Mouse (Mus musculus) cortical plate, adult 2 months (tissue): ENCODE results near the gene E130114P18Rik. TPM values are rescaled to one million over a fixed set of nuclear protein-coding genes. Genes with fewer than 3 reads are reported as not detected.
A peak's percentile ranks its signal among the peaks of the same experiment; 100 is the strongest.

Experiments used
- H3K27ac ChIP-seq: fragments of 200-500 bp; 2 replicates; pipeline ENCODE4 v1.5.1; 2012; ENCODE audit warnings: low read length, control low read depth, inconsistent platforms; ENCODE audit not compliant: insufficient read depth
- H3K4me1 ChIP-seq: fragments of 200-500 bp; 2 replicates; pipeline ENCODE4 v1.6.1; 2011; ENCODE audit warnings: low read length; ENCODE audit not compliant: control insufficient read depth, insufficient read depth
- H3K4me3 ChIP-seq: fragments of 200-500 bp; 2 replicates; pipeline ENCODE4 v1.5.1; 2011; ENCODE audit warnings: mild to moderate bottlenecking, low read length, control low read depth; ENCODE audit not compliant: insufficient read depth
- CTCF ChIP-seq: fragments of 200-500 bp; IDR thresholded peaks from 2 replicates; pipeline ENCODE4 v1.5.1; 2011; ENCODE audit warnings: mild to moderate bottlenecking, control low read depth, low read length; ENCODE audit not compliant: insufficient read depth; ENCODE audit errors: extremely low read depth
- POLR2A ChIP-seq: fragments of 200-500 bp; IDR thresholded peaks from 2 replicates; pipeline ENCODE4 v1.6.1; 2011; ENCODE audit warnings: mild to moderate bottlenecking, low read length, control low read depth; ENCODE audit not compliant: insufficient read depth; ENCODE audit errors: extremely low read depth
- polyA plus RNA-seq: library from polyadenylated mRNA; depleted of rRNA; stranded (reverse); fragments of >200 nt; gene quantifications from 2 replicates; pipeline ENCODE4 v1.2.3, GENCODE M21; 2012

Gene E130114P18Rik
- polyA plus RNA-seq, 1 experiment, result 12.7 TPM

DNA sequence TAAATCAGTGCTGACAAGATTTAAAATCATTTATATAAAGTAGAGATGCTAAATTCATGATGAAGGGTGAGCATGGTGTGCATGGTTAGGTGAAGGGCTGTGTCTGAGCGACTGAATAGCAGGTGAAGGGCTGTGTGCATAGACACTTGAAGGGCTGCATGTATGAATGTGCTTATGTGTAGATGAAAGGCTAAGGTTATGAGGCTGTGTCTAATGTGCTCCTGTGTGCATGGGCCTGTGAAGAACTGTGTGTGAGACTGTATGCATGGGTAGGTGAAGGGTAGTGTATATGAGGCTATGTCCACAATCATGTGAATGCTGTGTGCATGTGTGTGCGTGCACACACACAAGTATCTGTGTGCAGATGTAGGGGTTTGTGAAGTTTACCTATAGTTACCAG lies 29.0 kb upstream of the E130114P18Rik start:
- no peak overlapping the region for H3K27ac ChIP-seq
- no peak for TF ChIP-seq CTCF
- H3K4me1 ChIP-seq, result peaks cover 1% of the 10 kb centered on the region; the same call in 1 of the 2 replicates
- H3K4me3 ChIP-seq, result no peak overlapping the region

GRCm38 (mm10) chr4:97805896-97806808 lies 28.3 kb upstream of the E130114P18Rik start:
- no peak overlapping the region for H3K4me3 ChIP-seq
- TF ChIP-seq CTCF (no peak), POLR2A (no peak)
- peaks cover 1% of the 10 kb centered on the region; the same call in 1 of the 2 replicates for H3K4me1 ChIP-seq
- no peak overlapping the region for H3K27ac ChIP-seq

DNA sequence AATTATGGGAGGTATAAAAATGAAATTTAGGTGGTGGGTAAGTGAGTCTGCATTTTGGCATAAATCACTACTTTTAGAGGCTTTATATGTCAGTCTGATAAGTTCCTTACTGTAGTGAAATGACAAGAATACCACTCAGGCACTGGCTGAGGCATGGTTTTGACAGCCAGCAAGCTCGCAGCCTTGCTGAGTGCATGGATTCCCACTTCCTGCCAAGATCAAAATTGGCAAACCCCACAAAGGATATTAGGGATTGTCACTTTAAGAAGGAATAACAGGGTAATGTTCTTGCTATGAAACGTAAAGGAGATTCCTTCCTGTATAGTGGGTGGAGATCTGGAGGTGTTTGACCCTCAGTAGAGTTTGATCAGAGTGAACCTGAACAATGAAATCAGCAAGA lies 27.4 kb upstream of the E130114P18Rik start:
- TF ChIP-seq POLR2A, result no peak
- no peak for TF ChIP-seq CTCF
- H3K4me3 ChIP-seq, result no peak overlapping the region
- H3K27ac ChIP-seq, result no peak overlapping the region
- H3K4me1 ChIP-seq, result peaks cover 1% of the 10 kb centered on the region; the same call in 1 of the 2 replicates

- Histone ChIP-seq H3K4me3 (no peak overlapping the region), H3K27ac (no peak overlapping the region), H3K4me1 (peaks cover 1% of the 10 kb centered on the region; the same call in 1 of the 2 replicates)
- no peak for TF ChIP-seq POLR2A
- no peak for TF ChIP-seq CTCF
Observed at GRCm38 (mm10) chr4:97804638-97805037, 26.8 kb upstream of the E130114P18Rik start.

DNA sequence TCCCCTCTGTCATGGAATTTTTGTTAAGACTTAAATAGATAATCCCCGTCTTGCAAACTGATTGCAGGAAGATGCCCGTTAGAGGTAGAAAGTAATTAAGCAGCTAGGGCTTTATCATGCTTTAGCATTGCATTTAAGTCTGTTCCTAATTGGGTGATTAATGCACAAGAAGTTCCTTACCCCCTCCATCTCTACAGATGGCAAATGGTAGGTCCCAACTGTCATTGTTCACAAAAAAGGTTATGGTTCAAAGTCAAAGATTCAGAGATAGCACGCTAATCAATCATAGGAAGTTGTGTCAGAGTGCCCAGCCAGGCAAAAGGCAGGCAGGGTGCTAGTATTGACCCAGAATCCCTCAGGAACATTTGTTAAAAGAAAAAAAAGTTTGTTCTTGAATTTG lies 25.9 kb upstream of the E130114P18Rik start:
- Histone ChIP-seq H3K27ac (no peak overlapping the region), H3K4me3 (no peak overlapping the region), H3K4me1 (peaks cover 1% of the 10 kb centered on the region; the same call in 1 of the 2 replicates)
- TF ChIP-seq CTCF (no peak), POLR2A (no peak)

DNA sequence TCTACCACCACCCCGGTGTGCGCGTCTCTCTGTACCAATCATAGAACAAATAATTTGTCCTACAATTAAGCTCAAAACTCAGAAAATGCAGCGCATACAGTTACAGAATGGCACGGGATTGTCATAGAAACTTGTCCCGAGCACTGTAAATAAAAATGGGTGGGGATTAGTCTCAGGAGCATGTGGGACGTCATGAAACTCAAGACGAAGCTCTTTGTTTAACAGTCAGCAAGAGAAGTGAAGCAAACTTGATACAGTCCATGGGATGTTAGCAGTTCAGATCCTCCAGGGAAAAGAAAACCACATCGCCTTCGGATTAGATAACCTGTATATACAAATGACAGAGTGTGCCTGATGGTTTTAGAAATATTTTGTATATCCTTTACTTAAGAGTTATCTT lies 18.6 kb upstream of the E130114P18Rik start:
- TF ChIP-seq CTCF (no peak), POLR2A (no peak)
- H3K4me1 ChIP-seq, result peaks cover 2% of the 10 kb centered on the region; the same call in 1 of the 2 replicates
- H3K4me3 ChIP-seq, result 0 out of 2 replicates have a peak overlapping the region, but pooled peaks have one; percentile 17
- H3K27ac ChIP-seq, result peak overlapping the region; percentile 50

DNA sequence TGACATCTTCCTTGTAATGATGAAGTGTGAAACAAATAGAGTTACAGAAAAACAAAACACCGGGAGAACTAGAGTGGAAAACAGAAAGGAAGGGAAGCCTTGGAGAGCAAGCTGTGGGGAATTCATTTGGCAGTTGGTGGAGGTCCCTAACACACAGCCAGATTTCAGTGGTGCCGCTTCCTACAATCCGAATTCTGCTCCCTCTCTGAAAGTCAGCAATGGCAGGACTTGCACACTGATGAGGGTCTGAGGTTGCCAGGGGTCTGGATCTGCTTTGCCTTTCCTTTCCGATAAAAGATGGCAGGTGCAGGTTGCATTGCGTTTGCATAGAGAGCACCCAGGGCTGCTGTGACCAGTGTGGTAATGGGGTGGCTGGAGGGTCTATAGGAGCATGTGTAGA lies 18.1 kb upstream of the E130114P18Rik start:
- peak overlapping the region; percentile 17; the same call in 1 of the 2 replicates for H3K4me3 ChIP-seq
- H3K4me1 ChIP-seq, result peaks cover 2% of the 10 kb centered on the region; the same call in 1 of the 2 replicates
- no peak for TF ChIP-seq POLR2A
- H3K27ac ChIP-seq, result peak overlapping the region; percentile 72

GRCm38 (mm10) chr4:97794865-97795264 lies 17.0 kb upstream of the E130114P18Rik start:
- Histone ChIP-seq H3K27ac (no peak overlapping the region), H3K4me1 (peaks cover 2% of the 10 kb centered on the region; the same call in 1 of the 2 replicates), H3K4me3 (no peak overlapping the region)
- TF ChIP-seq CTCF (no peak), POLR2A (no peak)

DNA sequence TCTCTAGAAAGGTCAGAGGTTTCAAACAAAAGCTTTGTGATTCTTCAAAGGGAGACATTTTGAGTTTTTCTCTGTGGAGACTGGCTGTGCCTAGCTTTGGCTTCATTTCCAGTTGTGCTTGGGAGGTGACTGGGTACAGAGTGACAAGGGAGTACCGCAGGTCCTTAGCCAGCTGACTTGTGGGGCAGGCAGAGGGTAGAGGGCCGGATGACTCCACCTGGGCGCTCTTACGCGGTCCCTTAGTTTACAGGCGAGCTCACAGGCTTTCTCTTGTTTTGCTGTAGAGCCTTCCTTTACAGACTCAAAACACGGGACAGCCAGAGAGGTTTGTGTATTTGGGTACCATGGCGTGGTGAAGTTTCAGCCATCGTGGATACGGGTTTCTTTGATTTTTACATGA lies 16.1 kb upstream of the E130114P18Rik start:
- TF ChIP-seq POLR2A (no peak), CTCF (no peak)
- Histone ChIP-seq H3K4me3 (no peak overlapping the region), H3K4me1 (peaks cover 2% of the 10 kb centered on the region; the same call in 1 of the 2 replicates), H3K27ac (peak overlapping the region; percentile 35)

- peak overlapping the region; percentile 40; the same call in 1 of the 2 replicates for H3K27ac ChIP-seq
- TF ChIP-seq POLR2A (no peak), CTCF (no peak)
- H3K4me3 ChIP-seq, result no peak overlapping the region
- no peaks in the 10 kb centered on the region for H3K4me1 ChIP-seq
Observed at GRCm38 (mm10) chr4:97788537-97788936, 10.7 kb upstream of the E130114P18Rik start.
